Mouse (Mus musculus) forebrain, embryonic 12.5 days (tissue): ENCODE results near the gene Cpe. TPM values are rescaled to one million over a fixed set of nuclear protein-coding genes. Genes with fewer than 3 reads are reported as not detected.
"Not testable (repeated sequence)": the region's sequence is repeated elsewhere in the genome, so short reads cannot be mapped to it uniquely, and the experiment has no call there.

Experiments used
- ATAC-seq: fragments of 200-750 bp; cut with Nextera tagmentation; 2 replicates; pipeline ENCODE4 v1.8.0; 2017; ENCODE audit warnings: moderate TSS enrichment; ENCODE audit not compliant: low FRiP score
- H3K27ac ChIP-seq: fragments of 300-500 bp; sonication (generic); 2 replicates; pipeline ENCODE4 v1.5.1; 2016; ENCODE audit warnings: mild to moderate bottlenecking
- H3K27me3 ChIP-seq: fragments of 300-500 bp; sonication (generic); 2 replicates; pipeline ENCODE4 v1.6.1; 2016; ENCODE audit warnings: mild to moderate bottlenecking
- H3K36me3 ChIP-seq: fragments of 300-500 bp; sonication (generic); replicated peaks from 2 replicates; pipeline ENCODE4 v1.6.1; 2016; ENCODE audit warnings: mild to moderate bottlenecking
- H3K4me1 ChIP-seq: fragments of 300-500 bp; sonication (generic); 2 replicates; pipeline ENCODE4 v1.6.1; 2016
- H3K4me2 ChIP-seq: fragments of 300-500 bp; sonication (generic); 2 replicates; pipeline ENCODE4 v1.6.1; 2016; ENCODE audit warnings: mild to moderate bottlenecking, moderate library complexity
- H3K4me3 ChIP-seq: fragments of 300-500 bp; sonication (generic); replicated peaks from 2 replicates; pipeline ENCODE4 v1.5.1; 2016; ENCODE audit warnings: mild to moderate bottlenecking
- H3K9ac ChIP-seq: fragments of 300-500 bp; sonication (generic); 2 replicates; pipeline ENCODE4 v1.6.1; 2016; ENCODE audit warnings: mild to moderate bottlenecking
- H3K9me3 ChIP-seq: fragments of 300-500 bp; sonication (generic); 2 replicates; pipeline ENCODE4 v1.6.1; 2016
- WGBS: fragments of 180-500 bp; shearing (Covaris S2); methylation state at CpG from one replicate; pipeline ENCODE4 v1.1.7; 2016; 5-methylcytosine and 5-hydroxymethylcytosine counted together
- polyA plus RNA-seq: library from polyadenylated mRNA; unstranded; fragments of >200 nt; fragmentation: Nextera tagmentation; extraction: Ambion mirVana; gene quantifications from 2 replicates; pipeline ENCODE4 v1.2.1, GENCODE M21; 2016

Gene Cpe
- polyA plus RNA-seq, 1 experiment from 2014 or later = 367 TPM

- Histone ChIP-seq H3K36me3 (0 out of 2 replicates have a peak, but pooled peaks cover 2% of the 10 kb centered on the region), H3K9me3 (no peaks in the 10 kb centered on the region; the same call in 1 of the 2 replicates), H3K9ac (no peak overlapping the region), H3K27ac (no peak overlapping the region), H3K4me1 (peaks cover 3% of the 10 kb centered on the region; the same call in 1 of the 2 replicates), H3K4me3 (no peak overlapping the region), H3K27me3 (no peaks in the 10 kb centered on the region), H3K4me2 (no peak overlapping the region)
- 42% methylated on average over 1 of the region's 1 CpGs for WGBS
- ATAC-seq = no peak
Observed at GRCm38 (mm10) chr8:64671937-64672336, 20.9 kb downstream of the Cpe start.

- not testable (repeated sequence) for H3K9ac ChIP-seq, H3K4me3 ChIP-seq, H3K9me3 ChIP-seq, ATAC-seq, H3K4me1 ChIP-seq, H3K27me3 ChIP-seq, H3K27ac ChIP-seq, H3K4me2 ChIP-seq, H3K36me3 ChIP-seq
- 64% methylated on average over 13 of the region's 13 CpGs for WGBS
Observed at GRCm38 (mm10) chr8:64666305-64666704, 26.5 kb downstream of the Cpe start.

GRCm38 (mm10) chr8:64665563-64665962 lies 27.3 kb downstream of the Cpe start:
- Histone ChIP-seq H3K9ac (no peak overlapping the region), H3K4me1 (peaks cover 10% of the 10 kb centered on the region), H3K27ac (no peak overlapping the region), H3K27me3 (no peaks in the 10 kb centered on the region), H3K4me2 (no peak overlapping the region), H3K36me3 (no peaks in the 10 kb centered on the region), H3K4me3 (no peak overlapping the region), H3K9me3 (no peaks in the 10 kb centered on the region)
- 79% methylated on average over 3 of the region's 3 CpGs for WGBS
- ATAC-seq = no peak

GRCm38 (mm10) chr8:64664811-64665210 lies 28.0 kb downstream of the Cpe start:
- H3K9me3 ChIP-seq = no peaks in the 10 kb centered on the region
- peaks cover 13% of the 10 kb centered on the region for H3K4me1 ChIP-seq
- 61% methylated on average over 3 of the region's 3 CpGs for WGBS
- H3K27me3 ChIP-seq = no peaks in the 10 kb centered on the region
- no peak overlapping the region for H3K4me3 ChIP-seq
- H3K27ac ChIP-seq = no peak overlapping the region
- no peak overlapping the region for H3K4me2 ChIP-seq
- H3K36me3 ChIP-seq = no peaks in the 10 kb centered on the region
- no peak overlapping the region for H3K9ac ChIP-seq
- no peak for ATAC-seq

- Histone ChIP-seq H3K27me3 (no peaks in the 10 kb centered on the region), H3K9ac (no peak overlapping the region), H3K4me3 (no peak overlapping the region), H3K9me3 (no peaks in the 10 kb centered on the region), H3K36me3 (no peaks in the 10 kb centered on the region), H3K4me1 (peaks cover 17% of the 10 kb centered on the region), H3K27ac (no peak overlapping the region), H3K4me2 (no peak overlapping the region)
- no peak for ATAC-seq
- 48% methylated on average over 2 of the region's 2 CpGs for WGBS
Observed at GRCm38 (mm10) chr8:64664350-64664749, 28.5 kb downstream of the Cpe start.

- no peak overlapping the region for H3K4me2 ChIP-seq
- H3K9me3 ChIP-seq = no peaks in the 10 kb centered on the region
- no peak overlapping the region for H3K9ac ChIP-seq
- ATAC-seq = no peak
- WGBS = 89% methylated on average over 5 of the region's 5 CpGs
- no peak overlapping the region for H3K4me3 ChIP-seq
- H3K27ac ChIP-seq = peak overlapping the region; percentile 80
- peaks cover 7% of the 10 kb centered on the region; the same call in 1 of the 2 replicates for H3K36me3 ChIP-seq
- no peaks in the 10 kb centered on the region for H3K27me3 ChIP-seq
- peaks cover 40% of the 10 kb centered on the region for H3K4me1 ChIP-seq
Observed at GRCm38 (mm10) chr8:64659097-64659496, 33.8 kb downstream of the Cpe start.

- Histone ChIP-seq H3K9ac (no peak overlapping the region), H3K27me3 (no peaks in the 10 kb centered on the region), H3K4me2 (peak overlapping the region; percentile 6; the same call in 1 of the 2 replicates), H3K27ac (peak overlapping the region; percentile 80), H3K4me3 (no peak overlapping the region), H3K4me1 (peaks cover 39% of the 10 kb centered on the region), H3K36me3 (peaks cover 11% of the 10 kb centered on the region; the same call in 1 of the 2 replicates), H3K9me3 (no peaks in the 10 kb centered on the region)
- 35% methylated on average over 4 of the region's 4 CpGs for WGBS
- peak; percentile 44 for ATAC-seq
Observed at GRCm38 (mm10) chr8:64657980-64658401, 34.9 kb downstream of the Cpe start.

- Histone ChIP-seq H3K4me1 (peaks cover 39% of the 10 kb centered on the region), H3K4me3 (no peak overlapping the region), H3K27me3 (no peaks in the 10 kb centered on the region), H3K27ac (peak overlapping the region; percentile 80; the same call in 1 of the 2 replicates), H3K9me3 (no peaks in the 10 kb centered on the region), H3K9ac (no peak overlapping the region), H3K4me2 (peak overlapping the region; percentile 6; the same call in 1 of the 2 replicates), H3K36me3 (peaks cover 13% of the 10 kb centered on the region; the same call in 1 of the 2 replicates)
- WGBS = 9% methylated on average over 7 of the region's 7 CpGs
- ATAC-seq = peak; percentile 25; the same call in 1 of the 2 replicates
Observed at GRCm38 (mm10) chr8:64657517-64657916, 35.3 kb downstream of the Cpe start.

GRCm38 (mm10) chr8:64655887-64656286 lies 37.0 kb downstream of the Cpe start:
- WGBS = 80% methylated on average over 6 of the region's 6 CpGs
- H3K9me3 ChIP-seq = no peaks in the 10 kb centered on the region
- peaks cover 13% of the 10 kb centered on the region; the same call in 1 of the 2 replicates for H3K36me3 ChIP-seq
- H3K27me3 ChIP-seq = no peaks in the 10 kb centered on the region
- no peak for ATAC-seq
- H3K4me3 ChIP-seq = no peak overlapping the region
- no peak overlapping the region for H3K4me2 ChIP-seq
- H3K9ac ChIP-seq = no peak overlapping the region
- H3K4me1 ChIP-seq = peaks cover 39% of the 10 kb centered on the region
- H3K27ac ChIP-seq = no peak overlapping the region

- peaks cover 13% of the 10 kb centered on the region; the same call in 1 of the 2 replicates for H3K36me3 ChIP-seq
- H3K9ac ChIP-seq = no peak overlapping the region
- no peak overlapping the region for H3K4me3 ChIP-seq
- no peaks in the 10 kb centered on the region for H3K9me3 ChIP-seq
- ATAC-seq = no peak
- 74% methylated on average over 2 of the region's 2 CpGs for WGBS
- peaks cover 38% of the 10 kb centered on the region for H3K4me1 ChIP-seq
- H3K27me3 ChIP-seq = no peaks in the 10 kb centered on the region
- no peak overlapping the region for H3K4me2 ChIP-seq
- no peak overlapping the region for H3K27ac ChIP-seq
Observed at GRCm38 (mm10) chr8:64655087-64655486, 37.8 kb downstream of the Cpe start.

- Histone ChIP-seq H3K4me1 (peaks cover 11% of the 10 kb centered on the region; the same call in 1 of the 2 replicates), H3K27me3 (no peaks in the 10 kb centered on the region), H3K9me3 (no peaks in the 10 kb centered on the region), H3K4me2 (no peak overlapping the region), H3K9ac (no peak overlapping the region), H3K27ac (no peak overlapping the region), H3K4me3 (no peak overlapping the region), H3K36me3 (peaks cover 13% of the 10 kb centered on the region; the same call in 1 of the 2 replicates)
- ATAC-seq = no peak
Observed at GRCm38 (mm10) chr8:64652285-64652684, 40.6 kb downstream of the Cpe start.

GRCm38 (mm10) chr8:64648063-64648462 lies 44.8 kb downstream of the Cpe start:
- H3K27ac ChIP-seq = no peak overlapping the region
- H3K27me3 ChIP-seq = no peaks in the 10 kb centered on the region
- no peaks in the 10 kb centered on the region for H3K4me1 ChIP-seq
- no peak overlapping the region for H3K4me3 ChIP-seq
- H3K9ac ChIP-seq = no peak overlapping the region
- H3K4me2 ChIP-seq = no peak overlapping the region
- WGBS = 84% methylated on average over 4 of the region's 4 CpGs
- ATAC-seq = no peak
- H3K36me3 ChIP-seq = 0 out of 2 replicates have a peak, but pooled peaks cover 2% of the 10 kb centered on the region
- no peaks in the 10 kb centered on the region for H3K9me3 ChIP-seq

- Histone ChIP-seq H3K4me3 (no peak overlapping the region), H3K4me2 (no peak overlapping the region), H3K27me3 (no peaks in the 10 kb centered on the region), H3K27ac (no peak overlapping the region), H3K9me3 (no peaks in the 10 kb centered on the region), H3K9ac (no peak overlapping the region), H3K4me1 (no peaks in the 10 kb centered on the region), H3K36me3 (no peaks in the 10 kb centered on the region)
- WGBS = 92% methylated on average over 3 of the region's 3 CpGs
- ATAC-seq = no peak
Observed at GRCm38 (mm10) chr8:64647148-64647547, 45.7 kb downstream of the Cpe start.
